Mouse (Mus musculus): ENCODE results near the gene Krt19.

- no peak for TF ChIP-seq FLI1 (IDR thresholded peaks at IDR 0.05; ENCODE audit: low read length)
- no peak for TF ChIP-seq GATA1 (IDR thresholded peaks at IDR 0.05; ENCODE audit: borderline replicate concordance, low read length)
These were observed 28.1 kb downstream of the Krt19 start for GRCm38 (mm10) chr11:100120331-100120730.
